Mouse (Mus musculus) thymus, adult 2 months (tissue): ENCODE measurements around the gene Scyl2.

Source experiments
- CTCF ChIP-seq: fragments of 200-500 bp; IDR thresholded peaks from 2 replicates; pipeline ENCODE4 v1.5.1; 2012; ENCODE audit warnings: mild to moderate bottlenecking, control low read depth, low read length, moderate library complexity, borderline replicate concordance; ENCODE audit not compliant: control insufficient read depth, poor library complexity, insufficient read depth; ENCODE audit errors: extremely low read depth
- POLR2A ChIP-seq: fragments of 200-500 bp; IDR thresholded peaks from 2 replicates; pipeline ENCODE4 v1.6.1; 2012; ENCODE audit warnings: mild to moderate bottlenecking, low read length, control low read depth, moderate library complexity; ENCODE audit not compliant: control insufficient read depth, poor library complexity, insufficient read depth; ENCODE audit errors: extremely low read depth

GRCm38 (mm10) chr10:89697956-89698355 is 11.9 kb upstream of the Scyl2 start:
- no peak for TF ChIP-seq POLR2A
- TF ChIP-seq CTCF = no peak
